Mouse (Mus musculus) erythroblast, embryonic 14.5 days (primary cell): ENCODE results near the gene Ryr2.

ENCODE experiments used
- GATA1 ChIP-seq: IDR thresholded peaks from 2 replicates; pipeline ENCODE4 v1.6.1; 2012; ENCODE audit warnings: low read length, inconsistent platforms, mixed read lengths
- TAL1 ChIP-seq: IDR thresholded peaks from 3 replicates; pipeline ENCODE4 v1.6.1; 2012; ENCODE audit warnings: low read length, inconsistent platforms, mixed read lengths

DNA sequence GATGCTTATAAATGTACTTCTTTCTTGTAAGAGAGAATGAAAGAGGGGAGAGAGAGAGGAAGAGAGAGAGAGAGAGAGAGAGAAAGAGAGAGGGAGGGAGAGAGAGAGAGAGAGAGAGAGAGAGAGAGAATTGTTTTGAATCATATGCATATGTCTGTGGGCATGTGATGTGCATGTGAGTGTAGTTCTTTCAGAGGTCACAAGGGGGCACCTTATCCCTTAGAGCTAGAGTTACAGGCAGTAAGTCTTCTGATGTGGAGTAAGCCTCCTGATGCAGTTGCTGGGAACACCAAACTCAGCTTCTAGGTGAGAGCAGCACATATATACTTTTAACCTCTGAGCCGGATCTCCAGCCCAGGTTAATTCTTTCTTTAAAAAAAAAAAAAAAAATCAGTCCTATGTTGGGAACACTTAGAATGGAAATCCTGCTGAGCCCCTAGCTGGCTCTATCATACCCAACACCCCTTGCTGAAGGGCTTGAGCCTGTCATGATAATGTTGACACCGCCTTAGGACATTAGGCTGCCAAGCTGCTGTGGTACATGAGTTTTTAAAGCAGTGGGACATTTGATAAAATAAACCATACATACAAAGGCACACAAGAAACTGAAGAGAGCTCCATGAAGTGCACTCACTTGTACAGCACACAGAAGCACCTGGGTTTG is 281.1 kb downstream of the Ryr2 start:
- TF ChIP-seq TAL1 (no peak), GATA1 (no peak)
